Mouse (Mus musculus) C2C12 (cell line): ENCODE data around the gene Selenom.

Experiments used
- CTCF ChIP-seq: IDR thresholded peaks from one replicate; pipeline ENCODE4 v1.5.1; 2011; ENCODE audit not compliant: control insufficient read depth, insufficient read depth, insufficient read length
- MAX ChIP-seq: IDR thresholded peaks from one replicate; pipeline ENCODE4 v1.6.1; 2011; ENCODE audit warnings: mild to moderate bottlenecking, control low read depth
- MYOD1 ChIP-seq: IDR thresholded peaks from one replicate; pipeline ENCODE4 v1.6.1; 2011; ENCODE audit warnings: low read depth; ENCODE audit not compliant: control insufficient read depth, insufficient read length
- USF1 ChIP-seq: IDR thresholded peaks from one replicate; pipeline ENCODE4 v1.6.1; 2011; ENCODE audit warnings: low read depth, mild to moderate bottlenecking, control low read depth, moderate library complexity

DNA sequence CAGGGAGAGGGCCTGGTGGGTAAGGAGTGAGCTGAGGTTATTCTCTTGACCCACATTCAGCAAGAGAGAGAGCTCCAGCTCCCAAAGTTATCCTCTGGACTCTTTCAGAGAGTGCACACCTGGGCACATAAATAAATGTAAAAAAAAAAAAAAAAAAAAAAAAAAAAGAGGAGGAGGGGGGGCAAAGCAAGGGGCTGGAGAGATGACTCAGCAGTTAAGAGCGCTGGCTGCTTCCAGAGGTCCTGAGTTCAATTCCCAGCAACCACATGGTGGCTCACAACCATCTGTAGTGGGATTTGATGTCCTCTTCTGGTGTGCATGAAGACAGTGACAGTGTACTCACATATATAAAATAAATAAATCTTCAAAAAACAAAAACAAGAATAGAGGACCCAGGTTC lies 17.2 kb upstream of the Selenom start:
- TF ChIP-seq CTCF (no peak), MAX (no peak), USF1 (no peak), MYOD1 (no peak)
